Mouse (Mus musculus): Measurements from ENCODE around the gene Utrn.

- TF ChIP-seq CTCF (IDR thresholded peaks at IDR 0.05; ENCODE audit: borderline replicate concordance, insufficient read depth, low read depth, low read length) (no peak), POLR2A (IDR thresholded peaks at IDR 0.05; ENCODE audit: borderline replicate concordance, insufficient read depth, low read length) (no peak)
Observed at GRCm38 (mm10) chr10:12552196-12552889, 316.8 kb downstream of the Utrn start.
